Mouse (Mus musculus) testis, postnatal 14 days (tissue): ENCODE results near the gene Tspan2.
A peak's percentile ranks its signal among the peaks of the same experiment; 100 is the strongest.

Experiments used
- DNase-seq: peaks from one replicate; pipeline ENCODE4 v3.0.0; 2021; ENCODE audit warnings: low spot score

The Tspan2 gene

DNA sequence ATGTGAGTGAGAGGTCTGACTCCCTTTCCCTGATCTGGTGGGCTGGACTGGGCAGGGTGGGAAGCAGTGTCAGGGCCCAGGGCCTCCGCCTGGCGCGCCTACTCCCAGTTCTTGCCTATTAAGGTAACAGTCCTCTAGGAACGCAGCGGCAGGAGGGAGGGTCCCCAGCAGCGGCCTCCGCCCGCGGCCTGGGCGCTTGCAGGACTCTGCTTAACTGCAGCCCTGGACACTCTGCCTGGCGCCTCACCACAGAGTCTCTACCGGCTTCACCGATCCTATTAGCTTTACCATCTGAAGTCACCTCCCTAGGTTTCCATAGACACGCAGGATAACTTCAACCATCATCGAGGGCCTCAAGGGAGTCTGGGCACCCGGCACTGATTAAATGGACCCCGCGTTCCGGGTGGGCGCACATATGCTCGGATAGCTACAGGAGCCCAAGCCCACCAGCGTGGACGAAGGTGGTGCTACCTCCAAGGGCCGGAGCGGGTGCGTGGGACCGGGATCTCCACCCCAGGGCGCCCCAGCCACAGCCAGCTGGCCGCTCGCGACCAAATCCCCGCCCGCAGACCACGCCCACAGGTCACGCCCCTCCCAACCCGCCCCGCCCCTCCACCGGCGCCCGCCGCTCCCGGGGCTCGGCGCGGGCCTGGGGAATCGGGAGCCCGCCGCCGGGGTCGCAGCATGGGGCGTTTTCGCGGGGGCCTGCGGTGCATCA is at the start of gene Tspan2:
TSS of gene Tspan2 (plus strand) at position 217 of the 718 bp plus-strand sequence.
- DNase-seq, result peak; percentile 47

GRCm38 (mm10) chr3:102686861-102687260 is 47.5 kb upstream of the Tspan2 start:
- DNase-seq, result no peak

DNA sequence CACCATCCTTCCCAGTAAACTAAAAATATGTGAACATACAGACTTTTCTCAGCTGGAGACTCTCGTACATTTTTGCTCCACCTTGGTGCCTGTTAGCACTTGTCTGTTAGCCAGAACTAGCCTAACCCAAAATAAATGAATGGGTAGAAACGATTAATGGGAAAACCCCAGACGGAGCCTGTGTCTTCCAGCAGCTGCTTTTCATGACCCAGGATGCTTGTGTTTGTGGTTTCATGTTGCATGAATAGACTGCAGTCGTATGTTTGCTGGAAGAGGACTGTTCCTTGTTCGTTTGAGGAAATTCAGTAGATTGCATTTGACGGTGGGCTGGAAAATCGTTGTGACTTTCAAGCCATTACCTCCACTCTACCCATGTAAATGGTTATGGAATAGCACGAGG is 46.5 kb upstream of the Tspan2 start:
- DNase-seq, result no peak

- DNase-seq, result peak; percentile 40
Observed at GRCm38 (mm10) chr3:102691802-102692484, 42.4 kb upstream of the Tspan2 start.

DNA sequence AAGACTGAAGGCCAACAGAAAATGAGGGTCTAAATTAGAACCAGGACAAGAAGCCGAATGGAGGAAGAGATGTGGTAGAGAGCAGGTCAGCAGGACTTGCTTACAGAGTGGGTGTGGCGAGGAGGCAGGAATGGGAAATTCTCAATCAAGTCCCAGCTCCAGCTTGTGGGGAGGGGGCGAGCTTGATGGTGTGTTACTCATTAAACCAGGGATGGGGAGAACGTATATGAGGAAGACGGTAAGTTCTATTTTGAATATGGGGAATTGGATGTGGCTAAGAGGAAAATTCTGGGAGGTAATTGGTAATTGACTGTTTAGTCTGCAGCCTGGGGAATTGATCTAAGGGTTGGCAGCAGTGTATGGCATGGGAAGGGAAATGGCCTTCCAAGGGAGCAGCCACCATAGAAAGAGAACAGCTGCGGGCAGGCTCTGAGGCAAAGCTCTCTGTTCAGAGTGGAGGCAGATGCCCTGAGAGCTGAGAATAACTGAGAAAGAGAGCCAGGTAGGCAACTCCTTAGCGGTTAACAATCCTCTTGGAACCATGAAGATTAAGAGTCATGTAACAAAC is 41.5 kb upstream of the Tspan2 start:
- no peak for DNase-seq

DNA sequence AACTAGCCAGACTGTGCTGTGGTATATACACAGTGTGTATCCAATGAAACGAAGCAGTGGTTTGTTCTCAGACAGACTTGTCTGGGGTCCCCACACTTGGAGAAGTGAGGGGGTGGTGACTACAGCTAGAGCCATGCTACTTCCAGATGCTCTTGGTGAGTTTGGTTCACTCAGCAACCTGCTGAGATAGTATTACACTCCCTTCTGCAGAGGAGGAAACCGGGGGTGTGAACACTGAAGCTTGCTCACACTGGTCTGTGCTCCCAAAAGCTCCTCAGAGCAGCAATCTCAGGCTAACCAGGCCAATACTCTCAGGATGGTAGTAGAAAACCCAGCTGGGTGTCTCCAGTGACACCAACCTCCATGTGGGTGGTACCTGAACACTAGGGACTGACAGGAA is 36.2 kb upstream of the Tspan2 start:
- DNase-seq, result no peak

GRCm38 (mm10) chr3:102701303-102701702 is 33.0 kb upstream of the Tspan2 start:
- DNase-seq, result peak; percentile 10

GRCm38 (mm10) chr3:102701902-102702544 is 32.3 kb upstream of the Tspan2 start:
- peak; percentile 35 for DNase-seq

DNA sequence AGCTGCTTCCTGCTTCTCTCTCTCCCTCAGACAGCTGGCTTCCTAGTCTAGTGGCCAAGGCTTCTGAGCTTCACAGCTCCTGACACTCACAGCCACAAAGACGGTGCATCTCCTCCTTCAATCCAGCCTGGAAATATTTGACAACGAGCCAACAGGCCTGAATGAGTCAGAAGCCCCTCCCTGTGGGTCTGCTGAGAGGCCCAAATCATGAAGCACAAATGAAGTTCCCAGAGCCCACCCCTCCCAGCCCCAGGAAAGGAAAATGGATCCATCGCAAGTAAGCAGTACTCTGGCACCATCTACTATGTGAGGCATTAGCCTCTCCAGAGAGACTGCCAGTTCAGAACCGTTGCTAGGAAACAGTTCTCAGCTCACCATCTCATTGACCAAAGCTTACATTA is 30.3 kb upstream of the Tspan2 start:
- no peak for DNase-seq

GRCm38 (mm10) chr3:102708599-102708998 is 25.7 kb upstream of the Tspan2 start:
- no peak for DNase-seq

DNA sequence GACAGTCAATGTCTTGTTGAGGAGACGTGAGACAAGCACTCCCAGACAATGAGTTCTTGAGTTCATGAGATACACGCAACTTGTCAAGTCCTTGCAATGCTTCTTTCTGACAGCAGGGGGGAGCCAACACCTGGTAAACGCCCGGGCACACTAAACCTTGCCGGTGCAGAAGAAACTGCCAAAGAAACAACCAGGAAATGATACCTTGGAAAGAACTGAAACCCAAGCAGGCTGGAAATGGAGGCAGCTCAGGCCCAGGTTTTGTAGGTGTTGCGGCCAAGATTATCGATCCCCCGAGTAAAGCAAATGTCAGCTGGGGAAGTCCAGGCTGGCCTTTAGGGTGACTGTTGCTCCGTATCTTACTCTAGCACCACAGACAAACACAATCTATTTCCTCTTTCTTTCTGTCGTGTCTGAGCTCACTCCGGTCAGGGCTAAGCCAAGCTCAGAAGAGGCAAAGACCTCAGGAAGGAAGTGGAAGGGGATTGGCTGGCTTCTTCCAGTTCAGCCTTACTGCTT is 19.2 kb upstream of the Tspan2 start:
- peak; percentile 39 for DNase-seq

DNA sequence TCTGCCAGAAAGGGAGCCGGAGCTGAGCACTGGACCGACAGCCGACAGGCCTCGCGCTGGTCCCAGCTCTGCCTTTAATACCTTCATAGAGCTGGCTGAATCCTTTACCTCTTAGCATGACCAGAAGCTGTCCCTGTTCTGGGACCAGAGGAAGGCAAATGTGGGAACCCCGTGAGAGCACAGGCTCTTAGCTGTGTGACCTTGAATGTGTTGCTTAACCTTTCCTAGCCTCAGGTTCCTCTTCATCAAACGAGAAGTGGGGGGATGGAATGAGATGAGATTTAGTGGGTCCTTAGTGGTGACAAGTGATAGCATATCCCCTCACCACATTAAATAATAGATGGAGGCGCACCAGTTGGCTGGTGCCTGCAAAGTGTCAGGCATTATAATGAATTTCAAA is 18.5 kb upstream of the Tspan2 start:
- no peak for DNase-seq

DNA sequence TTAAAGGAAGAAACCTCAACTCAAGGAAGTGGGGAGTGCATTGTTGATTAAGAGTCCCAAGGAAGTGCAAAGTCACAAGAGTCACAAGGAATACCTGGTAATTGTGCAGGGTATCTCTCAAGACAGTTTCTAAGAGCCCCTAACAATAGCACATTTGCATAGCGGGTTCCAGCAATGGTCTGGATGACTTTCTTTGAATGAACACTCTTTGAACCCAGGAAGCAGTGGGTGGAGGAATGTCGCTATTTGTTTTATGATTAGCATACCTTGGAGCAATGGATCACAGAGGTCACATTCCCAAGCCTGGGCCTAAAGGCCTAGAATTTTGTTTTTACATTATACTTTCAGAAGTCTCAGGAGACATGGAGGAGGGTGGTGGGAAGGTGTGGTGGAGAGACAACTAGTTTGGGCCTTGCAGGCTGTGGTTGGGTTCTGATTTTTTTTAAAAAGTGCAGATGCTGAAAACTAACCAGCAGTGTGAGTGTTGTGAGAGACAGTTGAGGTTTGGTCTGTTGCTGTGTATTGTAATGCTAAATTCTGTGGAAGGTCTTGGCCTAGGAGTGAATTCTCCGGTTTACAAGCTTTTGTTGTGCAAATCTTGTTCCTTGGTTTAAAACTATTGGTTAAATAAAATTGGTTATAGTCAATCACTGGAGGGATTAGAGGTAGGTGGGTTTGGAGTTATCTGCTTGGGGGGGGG is 16.6 kb upstream of the Tspan2 start:
- DNase-seq, result no peak

- no peak for DNase-seq
Observed at GRCm38 (mm10) chr3:102723154-102723553, 11.2 kb upstream of the Tspan2 start.

DNA sequence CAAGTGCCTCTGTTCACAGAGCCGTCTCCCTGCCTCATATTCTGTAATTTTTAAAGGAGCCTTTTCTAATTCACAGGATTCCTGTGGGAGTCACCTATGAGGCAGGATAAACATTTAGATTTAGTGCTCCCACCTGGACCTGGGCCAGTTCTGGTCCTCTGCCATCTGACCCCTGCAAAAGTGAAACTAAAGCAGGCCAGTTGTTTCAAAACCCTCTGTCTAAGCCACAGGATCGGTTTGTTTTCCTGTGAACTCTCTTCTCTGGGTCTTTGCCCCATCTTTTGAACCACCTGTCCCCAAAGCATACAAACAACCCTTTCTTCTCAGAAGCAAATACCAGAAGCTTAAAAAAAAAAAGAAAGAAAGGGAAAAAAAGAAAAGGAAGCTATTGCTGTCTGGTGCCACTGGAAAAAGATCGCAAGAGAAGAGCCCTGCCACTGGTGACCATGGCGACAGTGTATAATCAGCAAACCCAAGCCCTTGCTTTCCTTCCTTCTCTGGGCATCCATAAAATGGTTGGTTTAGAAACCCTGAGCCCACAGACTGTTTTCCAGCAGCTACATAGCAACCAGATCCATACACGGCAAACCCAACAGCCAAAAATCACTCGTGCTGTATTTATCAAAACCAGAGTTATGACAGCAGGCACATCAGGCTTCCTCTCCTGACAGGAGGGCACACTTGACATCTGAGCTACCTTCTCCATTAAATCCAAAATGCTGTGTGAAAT is 10.3 kb upstream of the Tspan2 start:
- DNase-seq, result peak; percentile 21

- no peak for DNase-seq
Observed at GRCm38 (mm10) chr3:102724798-102725459, 9.4 kb upstream of the Tspan2 start.

- DNase-seq, result no peak
Observed at GRCm38 (mm10) chr3:102729416-102729815, 4.9 kb upstream of the Tspan2 start.

DNA sequence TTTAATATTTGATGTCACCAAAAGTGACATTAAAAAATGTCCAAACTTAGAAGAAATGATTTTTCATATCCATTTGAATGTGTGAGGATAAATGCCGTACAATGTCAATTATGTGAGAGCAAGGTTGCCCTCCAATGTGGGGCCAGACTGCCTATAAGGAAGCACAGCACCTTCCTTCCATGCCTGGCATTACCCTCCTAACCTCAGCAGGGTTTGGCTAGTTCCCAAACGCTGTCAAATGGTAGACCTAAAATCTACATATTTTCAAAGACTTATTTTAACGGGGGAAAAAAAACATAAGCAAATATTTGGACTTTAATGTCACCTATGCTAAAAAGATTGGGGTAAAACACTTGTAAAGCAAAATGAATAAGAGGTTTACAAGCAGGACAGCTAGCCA is 3.2 kb upstream of the Tspan2 start:
- no peak for DNase-seq

DNA sequence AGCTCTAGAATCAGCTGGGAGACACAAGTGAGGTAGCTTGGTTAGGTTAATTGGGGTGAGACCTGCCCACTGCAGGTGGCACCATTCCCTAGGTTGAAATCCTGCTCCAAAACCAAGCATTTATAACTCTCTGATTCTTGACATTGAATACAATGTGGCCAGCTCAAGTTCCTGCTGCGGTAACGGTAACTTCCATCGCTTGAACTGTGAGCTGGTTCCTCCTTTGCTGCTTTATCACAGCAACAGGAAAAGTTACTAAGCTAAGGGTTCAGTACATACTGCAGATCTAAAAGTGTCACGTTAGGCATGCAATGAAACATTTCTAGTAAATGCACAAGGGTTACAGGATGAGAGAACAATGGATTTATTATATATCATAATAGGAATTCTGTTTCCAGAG is 1.7 kb upstream of the Tspan2 start:
- DNase-seq, result no peak

DNA sequence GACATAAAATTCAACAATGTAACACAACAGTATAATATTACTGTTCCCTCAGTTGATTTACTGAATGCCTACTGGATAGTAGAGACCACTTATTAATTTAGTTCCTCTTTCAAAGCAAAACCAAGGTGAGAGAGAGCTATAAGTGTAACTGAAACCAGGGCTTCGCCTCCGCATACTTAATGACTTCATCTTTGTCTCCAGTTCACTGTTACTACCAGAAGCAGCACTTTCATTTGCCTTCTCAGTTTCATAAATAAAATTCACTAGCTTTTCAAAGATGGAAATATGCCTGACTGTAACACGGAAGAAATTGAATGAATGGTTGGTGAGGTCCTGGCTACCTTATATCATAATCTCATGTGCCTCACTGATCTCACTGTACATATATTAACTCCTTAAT is 1.3 kb upstream of the Tspan2 start:
- no peak for DNase-seq

DNA sequence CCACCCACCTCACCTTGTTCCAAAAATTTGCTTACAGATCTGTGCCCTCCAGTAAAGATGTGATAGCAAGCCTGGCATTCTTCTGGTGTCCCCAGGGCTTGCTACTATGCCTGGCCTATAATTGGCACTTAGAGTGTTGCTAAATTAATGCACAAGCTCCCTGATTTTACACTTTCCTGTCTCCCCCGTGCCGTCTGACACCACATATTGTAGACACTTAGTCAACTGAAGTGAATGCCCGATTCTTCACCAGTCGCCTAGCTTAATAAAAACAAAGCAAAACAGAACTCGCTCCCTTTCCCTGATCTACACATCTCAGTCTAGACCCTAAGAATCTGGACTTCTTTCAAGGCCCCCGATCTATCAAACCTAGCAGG is 405 bp upstream of the Tspan2 start:
- DNase-seq, result no peak
